Comparison of ENCODE assay signal across 8 mouse cellular contexts in the genomic region with DNA sequence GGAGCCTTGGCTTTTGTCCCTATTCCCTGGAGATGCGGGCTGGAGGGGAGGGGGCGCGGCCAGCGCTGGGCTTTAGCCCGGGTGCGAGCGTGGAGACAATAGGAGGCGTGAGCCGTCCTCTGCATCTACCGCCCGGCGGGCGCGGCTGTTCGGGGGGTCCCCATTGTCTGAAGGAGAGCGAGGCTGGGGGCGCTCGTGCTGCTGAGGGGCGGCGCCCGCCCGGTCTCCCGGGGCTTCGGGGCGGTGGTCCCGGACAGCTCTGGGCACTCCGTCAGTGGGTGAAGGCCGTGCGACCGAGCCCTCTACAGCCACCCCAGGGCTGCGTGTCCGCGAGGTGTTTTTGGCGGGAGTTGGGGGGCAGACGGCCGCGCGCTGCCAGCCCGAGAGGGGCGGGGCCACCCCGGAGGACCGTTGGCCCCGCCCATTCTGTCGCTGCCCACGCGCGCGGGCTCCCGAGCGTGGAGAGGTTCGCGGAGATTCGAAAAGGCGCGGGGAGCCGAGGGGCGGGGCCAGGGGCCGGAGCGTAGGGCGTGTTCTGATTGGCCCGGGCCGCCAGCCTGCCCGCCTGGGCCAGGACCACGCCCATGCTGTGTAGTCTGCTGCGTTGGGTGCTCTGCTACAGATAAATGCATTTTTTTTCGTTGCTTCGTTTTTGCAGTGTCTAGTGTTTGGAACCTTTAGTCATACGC. TPM values are rescaled to one million over a fixed set of nuclear protein-coding genes. Genes with fewer than 3 reads are reported as not detected.
DNase-seq lines count a peak whose midpoint lies in the region; ATAC-seq and TF ChIP-seq lines count a peak whose summit lies in the region.

No protein-coding gene starts in this region.

- TF ChIP-seq CTCF in midbrain, postnatal 0 days (IDR thresholded peaks at IDR 0.05) = no peak

- H3K36me3 ChIP-seq in embryonic facial prominence, embryonic 13.5 days = peaks cover 26% of the 10 kb centered on the region
- H3K36me3 ChIP-seq in limb, embryonic 14.5 days (ENCODE audit: control insufficient read depth, insufficient read depth, low read length) = peaks cover 29% of the 10 kb centered on the region
- peaks cover under 1% of the 10 kb centered on the region; the same call in 1 of the 2 replicates for H3K36me3 ChIP-seq in midbrain, postnatal 0 days (ENCODE audit: insufficient read depth, low read length)

- H3K9ac ChIP-seq in embryonic facial prominence, embryonic 13.5 days = peak overlapping the region; percentile 95
- H3K9ac ChIP-seq in limb, embryonic 14.5 days (ENCODE audit: low read depth, low read length, severe bottlenecking) = peak overlapping the region; percentile 84
- H3K9ac ChIP-seq in midbrain, postnatal 0 days (replicated peaks; ENCODE audit: low read length, poor library complexity, severe bottlenecking) = peak overlapping the region; percentile 99

- peak; percentile 93 for DNase-seq in 3134 (ENCODE audit: extremely low read depth, insufficient read length, low spot score)
- peak; percentile 96 to 99 for DNase-seq in adrenal gland, postnatal 36 days
- DNase-seq in heart, adult 8-10 months (ENCODE audit: low spot score) = peak; percentile 88
- DNase-seq in kidney, adult 9 months = peak; percentile 93
- DNase-seq in limb, embryonic 14.5 days (ENCODE audit: low spot score) = peak; percentile 95
- peak; percentile 96 for DNase-seq in midbrain, postnatal 0 days (ENCODE audit: low spot score)
- DNase-seq in spleen, postnatal 14 days (ENCODE audit: low spot score in 2 of 2) = peak; percentile 98

- H3K27me3 ChIP-seq in embryonic facial prominence, embryonic 13.5 days = no peaks in the 10 kb centered on the region
- no peaks in the 10 kb centered on the region for H3K27me3 ChIP-seq in limb, embryonic 14.5 days (ENCODE audit: control insufficient read depth, insufficient read depth, low read length)
- H3K27me3 ChIP-seq in midbrain, postnatal 0 days (ENCODE audit: insufficient read depth, low read length) = no peaks in the 10 kb centered on the region

- TF ChIP-seq POLR2A in limb, embryonic 14.5 days (IDR thresholded peaks at IDR 0.05; ENCODE audit: borderline replicate concordance, extremely low read depth, insufficient read depth, insufficient read length) = no peak

- ATAC-seq in embryonic facial prominence, embryonic 13.5 days (ENCODE audit: insufficient number of reproducible peaks, insufficient read depth, low FRiP score, low TSS enrichment, low read depth) = peak; percentile 85
- peak; percentile 87 for ATAC-seq in limb, embryonic 14.5 days (ENCODE audit: low FRiP score, low read depth)
- peak; percentile 85 for ATAC-seq in midbrain, postnatal 0 days (ENCODE audit: low FRiP score)

- peak overlapping the region; percentile 92 for H3K27ac ChIP-seq in embryonic facial prominence, embryonic 13.5 days
- peak overlapping the region; percentile 83 for H3K27ac ChIP-seq in limb, embryonic 14.5 days (replicated peaks; ENCODE audit: low read depth, low read length)
- H3K27ac ChIP-seq in midbrain, postnatal 0 days (ENCODE audit: low read depth, low read length) = peak overlapping the region; percentile 99

- peak overlapping the region; percentile 89 for H3K4me3 ChIP-seq in embryonic facial prominence, embryonic 13.5 days
- H3K4me3 ChIP-seq in limb, embryonic 14.5 days (replicated peaks; ENCODE audit: low read length) = peak overlapping the region; percentile 86
- peak overlapping the region; percentile 94 for H3K4me3 ChIP-seq in midbrain, postnatal 0 days (ENCODE audit: low read depth, low read length)

- H3K9me3 ChIP-seq in embryonic facial prominence, embryonic 13.5 days = no peaks in the 10 kb centered on the region
- H3K9me3 ChIP-seq in limb, embryonic 14.5 days (ENCODE audit: control insufficient read depth, low read length) = no peaks in the 10 kb centered on the region
- H3K9me3 ChIP-seq in midbrain, postnatal 0 days (ENCODE audit: low read length) = no peaks in the 10 kb centered on the region

- WGBS in embryonic facial prominence, embryonic 13.5 days = under 1% methylated on average over 68 of the region's 68 CpGs
- WGBS in limb, embryonic 14.5 days = under 1% methylated on average over 46 of the region's 68 CpGs
- 1% methylated on average over 61 of the region's 68 CpGs for WGBS in midbrain, postnatal 0 days

- H3K4me1 ChIP-seq in embryonic facial prominence, embryonic 13.5 days = peaks cover 17% of the 10 kb centered on the region; the same call in 1 of the 2 replicates
- peaks cover 7% of the 10 kb centered on the region; the same call in 1 of the 2 replicates for H3K4me1 ChIP-seq in limb, embryonic 14.5 days (ENCODE audit: control insufficient read depth, insufficient read depth, low read length)
- H3K4me1 ChIP-seq in midbrain, postnatal 0 days (ENCODE audit: insufficient read depth, low read length) = peaks cover 22% of the 10 kb centered on the region; the same call in 1 of the 2 replicates

- peak overlapping the region; percentile 95 for H3K4me2 ChIP-seq in embryonic facial prominence, embryonic 13.5 days
- peak overlapping the region; percentile 81 for H3K4me2 ChIP-seq in limb, embryonic 14.5 days (replicated peaks; ENCODE audit: low read depth, low read length, severe bottlenecking)
- H3K4me2 ChIP-seq in midbrain, postnatal 0 days (ENCODE audit: low read depth, low read length, poor library complexity, severe bottlenecking) = peak overlapping the region; percentile 86

RNA-seq across cellular contexts. Expression of gene Stmn1, which starts 0.6 kb away (rescaled TPM):
- 10 to 100 TPM; 46.2 to 53.5 TPM for total RNA-seq in adrenal gland, postnatal 36 days (2021)
- 2,120 and 2,313 TPM in 2 replicates for polyA plus RNA-seq in embryonic facial prominence, embryonic 13.5 days (2015; fragmentation: Nextera tagmentation; extraction: Ambion mirVana)
- 10 to 100 TPM; 20.8 to 26.2 (median 22.0) TPM for total RNA-seq in heart, adult 8-10 months (2022)
- 246 and 428 TPM in 2 replicates for polyA plus RNA-seq in limb, embryonic 14.5 days (2012; rRNA removed)
- polyA plus RNA-seq in limb, embryonic 14.5 days (2014; fragmentation: Nextera tagmentation; extraction: Ambion mirVana) = 1,273 and 1,449 TPM in 2 replicates
- total RNA-seq in midbrain, postnatal 0 days (2014; rRNA removed) = 1,269 and 1,609 TPM in 2 replicates
- polyA plus RNA-seq in midbrain, postnatal 0 days (2015; fragmentation: Nextera tagmentation; extraction: Ambion mirVana) = 6,261 and 6,359 TPM in 2 replicates

RNA-seq across cellular contexts. Expression of gene Paqr7, which starts 27.8 kb away (rescaled TPM):
- 10 to 100 TPM; 38.7 to 56.9 TPM for total RNA-seq in adrenal gland, postnatal 36 days (2021)
- 3.8 and 4.0 TPM in 2 replicates for polyA plus RNA-seq in embryonic facial prominence, embryonic 13.5 days (2015; fragmentation: Nextera tagmentation; extraction: Ambion mirVana)
- 10 to 100 TPM; 15.8 to 28.8 (median 20.2) TPM for total RNA-seq in heart, adult 8-10 months (2022)
- 5.9 and 8.2 TPM in 2 replicates for polyA plus RNA-seq in limb, embryonic 14.5 days (2012; rRNA removed)
- 2.3 and 2.9 TPM in 2 replicates for polyA plus RNA-seq in limb, embryonic 14.5 days (2014; fragmentation: Nextera tagmentation; extraction: Ambion mirVana)
- 69.2 and 97.8 TPM in 2 replicates for total RNA-seq in midbrain, postnatal 0 days (2014; rRNA removed)
- polyA plus RNA-seq in midbrain, postnatal 0 days (2015; fragmentation: Nextera tagmentation; extraction: Ambion mirVana) = 38.9 and 41.3 TPM in 2 replicates

RNA-seq across cellular contexts. Expression of gene Aunip, which starts 42.1 kb away (rescaled TPM):
- total RNA-seq in adrenal gland, postnatal 36 days (2021) = 1 to 10 TPM; 1.7 to 2.5 TPM
- 10.6 and 11.7 TPM in 2 replicates for polyA plus RNA-seq in embryonic facial prominence, embryonic 13.5 days (2015; fragmentation: Nextera tagmentation; extraction: Ambion mirVana)
- total RNA-seq in heart, adult 8-10 months (2022) = under 1 TPM in 1 of 4 experiments, not detected in 3; 0.20 TPM
- polyA plus RNA-seq in limb, embryonic 14.5 days (2012; rRNA removed) = 6.7 and 10.3 TPM in 2 replicates
- 3.5 and 3.6 TPM in 2 replicates for polyA plus RNA-seq in limb, embryonic 14.5 days (2014; fragmentation: Nextera tagmentation; extraction: Ambion mirVana)
- 1.5 and 2.0 TPM in 2 replicates for total RNA-seq in midbrain, postnatal 0 days (2014; rRNA removed)
- 0.91 and 1.3 TPM in 2 replicates for polyA plus RNA-seq in midbrain, postnatal 0 days (2015; fragmentation: Nextera tagmentation; extraction: Ambion mirVana)

Comparison
In these comparisons a context has a peak if more than half of its experiments do, and no peak if none do; other contexts are left out.
1. Peak in every context shown above with its lines: DNase-seq, ATAC-seq, H3K4me3 ChIP-seq and H3K27ac ChIP-seq.
2. RNA of gene Stmn1, which starts 0.6 kb away (total RNA-seq): 1,269 to 1,609 TPM in midbrain, postnatal 0 days; 46.2 to 53.5 TPM in adrenal gland, postnatal 36 days and 20.8 to 26.2 TPM in heart, adult 8-10 months; every median in the first group is over 10 times any median in the second.